Mouse (Mus musculus) gastrocnemius, adult 18-20 months (tissue): ENCODE measurements around the gene Gm20388. TPM values are rescaled to one million over a fixed set of nuclear protein-coding genes. Genes with fewer than 3 reads are reported as not detected.

Source experiments
- DNase-seq: peaks from one replicate; pipeline ENCODE4 v3.0.0; 2021; ENCODE audit warnings: low spot score
- total RNA-seq, 2 experiments: library from RNA; stranded (reverse); gene quantifications; 2 replicates each; pipeline ENCODE4 v1.2.3; 2021

Gene Gm20388
- total RNA-seq, 2 experiments from 2014 or later: 10.5 to 12.3 TPM

DNA sequence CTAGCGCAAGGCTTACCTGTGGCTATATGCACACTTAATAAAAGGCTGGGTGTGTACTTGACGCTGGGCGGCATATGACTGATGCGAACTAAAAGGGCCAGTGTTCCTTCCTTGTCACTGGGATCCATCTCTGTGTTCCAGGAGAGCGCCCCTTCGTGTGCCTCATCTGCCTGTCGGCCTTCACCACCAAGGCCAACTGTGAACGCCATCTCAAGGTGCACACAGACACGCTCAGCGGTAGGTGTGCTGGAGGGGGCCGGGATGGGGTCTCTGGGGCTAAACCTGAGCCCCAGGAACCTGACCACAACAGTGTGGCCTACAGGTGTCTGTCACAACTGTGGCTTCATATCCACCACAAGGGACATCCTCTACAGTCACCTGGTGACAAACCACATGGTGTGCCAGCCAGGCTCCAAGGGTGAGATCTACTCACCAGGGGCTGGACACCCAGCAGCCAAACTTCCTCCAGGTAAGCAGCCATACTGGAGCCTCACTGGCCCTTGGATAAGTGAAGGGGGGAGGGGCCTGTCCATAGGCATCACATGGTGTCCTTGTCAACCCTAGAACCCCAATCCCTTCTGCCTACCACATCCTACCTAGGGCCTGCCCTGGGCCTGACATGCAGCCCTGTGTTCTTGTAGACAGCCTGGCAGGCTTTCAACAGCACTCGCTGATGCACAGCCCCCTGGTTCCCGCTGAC is 2424.3 kb downstream of the Gm20388 start:
- no peak for DNase-seq

DNA sequence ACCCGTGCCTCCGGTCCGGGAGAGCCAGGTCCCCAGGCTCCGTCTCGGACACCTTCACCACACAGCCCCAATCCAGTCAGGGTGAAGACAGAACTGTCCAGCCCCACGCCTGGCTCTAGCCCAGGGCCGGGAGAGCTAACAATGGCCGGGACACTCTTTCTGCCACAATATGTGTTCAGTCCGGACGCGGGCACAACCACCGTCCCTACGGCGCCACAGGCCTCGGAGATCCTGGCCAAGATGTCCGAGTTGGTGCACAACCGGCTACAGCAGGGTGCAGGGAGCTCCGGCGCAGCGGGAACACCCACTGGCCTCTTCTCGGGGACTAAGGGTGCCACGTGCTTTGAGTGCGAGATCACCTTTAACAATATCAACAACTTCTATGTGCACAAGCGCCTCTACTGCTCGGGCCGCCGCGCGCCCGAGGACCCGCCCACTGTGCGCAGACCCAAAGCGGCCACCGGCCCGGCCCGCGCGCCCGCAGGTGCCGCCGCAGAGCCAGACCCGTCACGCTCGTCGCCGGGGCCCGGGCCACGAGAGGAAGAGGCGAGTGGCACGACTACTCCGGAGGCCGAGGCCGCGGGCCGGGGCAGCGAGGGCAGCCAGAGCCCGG is 2425.1 kb downstream of the Gm20388 start:
- DNase-seq: no peak

DNA sequence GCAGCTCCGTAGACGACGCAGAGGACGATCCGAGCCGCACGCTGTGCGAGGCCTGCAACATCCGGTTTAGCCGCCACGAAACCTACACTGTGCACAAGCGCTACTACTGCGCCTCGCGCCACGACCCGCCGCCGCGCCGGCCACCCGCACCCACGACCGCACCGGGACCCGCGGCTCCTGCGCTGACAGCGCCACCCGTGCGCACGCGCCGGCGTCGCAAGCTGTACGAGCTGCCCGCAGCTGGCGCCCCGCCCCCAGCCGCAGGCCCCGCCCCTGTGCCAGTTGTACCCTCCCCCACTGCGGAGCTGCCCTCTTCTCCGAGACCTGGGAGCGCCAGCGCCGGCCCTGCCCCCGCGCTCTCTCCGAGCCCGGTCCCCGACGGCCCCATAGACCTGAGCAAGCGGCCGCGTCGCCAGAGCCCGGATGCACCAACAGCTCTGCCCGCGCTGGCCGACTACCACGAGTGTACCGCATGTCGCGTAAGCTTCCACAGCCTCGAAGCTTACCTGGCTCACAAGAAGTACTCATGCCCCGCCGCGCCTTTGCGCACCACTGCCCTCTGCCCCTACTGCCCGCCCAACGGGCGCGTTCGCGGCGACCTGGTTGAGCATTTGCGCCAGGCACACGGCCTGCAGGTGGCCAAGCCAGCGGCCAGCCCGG is 2425.7 kb downstream of the Gm20388 start:
- DNase-seq: no peak

DNA sequence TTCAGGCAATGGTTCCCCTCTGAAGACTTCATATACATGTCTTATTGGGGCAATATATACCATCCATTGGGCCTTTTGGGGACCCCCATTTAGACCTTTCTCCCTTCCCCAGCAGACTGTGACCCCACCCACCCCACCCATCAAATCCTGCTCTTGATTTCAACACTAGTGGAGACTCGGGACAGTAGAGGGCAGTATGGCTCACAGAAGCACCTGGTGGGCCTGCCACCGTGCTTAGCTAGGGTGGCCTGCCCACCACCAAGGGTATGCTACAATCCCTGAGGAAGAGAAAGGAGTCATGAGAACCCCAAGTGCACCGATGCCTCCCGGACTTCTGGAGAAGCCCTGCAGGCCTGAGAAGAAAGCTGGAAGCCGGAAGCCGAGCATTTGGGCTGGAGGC is 2428.2 kb downstream of the Gm20388 start:
- no peak for DNase-seq

DNA sequence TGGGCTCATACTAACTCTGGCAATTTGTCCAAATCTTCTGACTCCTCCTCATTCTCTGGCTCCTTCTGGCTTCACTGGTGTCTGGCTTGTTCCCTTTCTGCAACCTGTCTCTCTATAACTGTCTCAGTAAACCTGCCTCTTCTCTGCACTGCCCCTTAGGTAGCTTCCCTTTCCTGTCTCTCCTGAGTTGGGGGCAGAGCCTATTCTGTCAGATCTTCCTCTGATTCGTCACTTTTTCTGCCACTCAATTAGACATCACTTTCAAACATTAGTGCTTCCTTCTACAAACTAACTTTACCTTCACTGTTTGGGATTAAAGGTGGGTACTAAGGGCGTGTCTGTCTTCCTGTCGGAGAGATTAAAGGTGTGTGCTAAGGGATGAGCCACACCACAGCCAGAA is 2430.1 kb downstream of the Gm20388 start:
- DNase-seq: no peak

DNA sequence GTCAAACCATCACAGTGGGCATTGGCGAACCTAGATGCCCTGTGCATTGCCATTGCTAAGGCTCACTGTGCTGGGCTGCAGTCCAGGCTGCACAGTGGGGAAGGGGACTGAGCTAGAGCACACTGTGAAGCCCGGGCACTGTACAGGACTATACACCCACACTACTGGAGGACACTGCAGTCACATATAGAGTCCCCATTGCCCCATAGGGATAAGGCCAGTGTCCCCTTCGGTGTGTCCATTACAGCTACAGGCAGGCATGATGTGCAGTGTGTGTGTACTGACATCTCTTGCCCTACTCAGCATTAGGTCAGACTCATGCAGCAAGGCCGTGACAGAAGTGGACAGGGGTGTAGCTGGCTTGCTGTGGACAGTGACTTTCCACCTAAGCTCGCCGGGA is 2431.1 kb downstream of the Gm20388 start:
- DNase-seq: no peak

DNA sequence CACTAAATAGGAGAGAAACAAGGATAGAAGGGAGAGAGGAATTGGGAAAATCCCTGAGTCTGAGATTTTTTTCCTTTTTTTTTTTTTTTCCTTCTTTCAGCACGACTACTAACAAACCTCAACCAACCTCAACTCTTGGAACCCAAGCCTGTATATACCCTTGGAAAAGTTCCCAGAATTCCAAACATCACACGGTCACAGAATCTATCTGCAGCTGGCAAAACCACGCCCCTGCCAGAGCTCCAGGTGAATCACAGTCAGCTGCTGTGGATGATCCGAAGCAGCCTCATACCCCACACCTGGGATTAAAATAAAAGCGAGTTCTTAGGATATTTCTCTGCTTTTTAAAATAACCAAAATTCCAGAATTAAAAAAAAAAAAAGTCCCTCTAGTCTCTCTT is 2431.7 kb downstream of the Gm20388 start:
- DNase-seq: no peak

DNA sequence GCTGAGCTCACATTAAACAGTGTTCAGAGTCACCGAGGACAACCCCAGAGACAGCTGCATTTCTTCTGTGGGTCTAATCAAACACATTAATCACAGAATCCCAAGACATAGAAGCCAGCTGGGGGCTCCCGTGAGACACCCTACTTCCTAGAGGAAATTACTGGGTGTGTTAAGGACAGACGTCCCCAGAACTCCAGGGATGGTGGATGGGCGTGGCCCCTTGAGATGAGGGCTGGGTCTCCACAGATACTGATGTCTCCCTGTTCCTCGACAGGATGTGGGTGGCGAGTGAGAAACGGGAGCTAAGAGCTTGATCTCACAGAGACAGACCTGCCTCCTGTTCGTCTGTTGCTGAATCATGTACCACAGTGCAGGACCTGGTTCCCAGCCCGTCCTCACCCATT is 2432.2 kb downstream of the Gm20388 start:
- no peak for DNase-seq

DNA sequence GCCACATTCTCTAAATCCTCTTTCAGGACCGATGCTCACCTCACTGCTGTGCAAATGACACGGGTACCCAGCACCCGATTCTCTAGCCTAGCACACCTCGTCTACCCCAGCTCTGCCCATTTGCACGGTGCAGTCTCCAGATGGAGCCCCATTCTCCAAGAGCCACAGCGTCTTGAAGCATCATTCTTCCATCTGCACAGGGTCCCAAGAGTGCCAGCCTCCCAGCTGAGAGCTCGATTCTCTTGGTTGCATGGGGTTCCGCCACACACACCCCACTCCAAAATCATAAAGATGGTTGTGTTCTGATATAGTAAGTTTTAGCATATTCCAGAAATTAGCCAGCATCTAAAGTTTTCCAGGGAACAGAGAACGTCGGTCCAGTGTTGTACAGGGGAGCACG is 2432.7 kb downstream of the Gm20388 start:
- no peak for DNase-seq

DNA sequence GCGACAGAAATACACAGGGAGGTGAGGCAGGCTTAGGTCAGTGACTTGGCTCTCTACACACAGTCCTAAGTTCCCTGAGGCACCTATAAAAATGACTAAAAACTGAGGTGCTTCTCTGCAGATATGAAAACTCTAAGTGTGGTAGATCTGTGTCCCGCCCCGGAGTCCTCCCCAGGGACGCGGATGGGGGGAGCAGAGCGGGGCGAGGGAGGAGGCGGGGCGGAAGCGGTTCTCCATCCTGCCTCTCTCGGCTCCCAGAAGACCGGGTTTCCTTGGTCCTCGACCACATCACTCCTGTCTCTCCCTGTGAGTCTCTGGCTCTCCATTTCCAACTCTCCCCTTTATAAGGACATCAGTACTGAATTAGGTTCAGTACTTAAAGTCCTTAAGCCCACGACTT is 2433.1 kb downstream of the Gm20388 start:
- peak; percentile 45 for DNase-seq

DNA sequence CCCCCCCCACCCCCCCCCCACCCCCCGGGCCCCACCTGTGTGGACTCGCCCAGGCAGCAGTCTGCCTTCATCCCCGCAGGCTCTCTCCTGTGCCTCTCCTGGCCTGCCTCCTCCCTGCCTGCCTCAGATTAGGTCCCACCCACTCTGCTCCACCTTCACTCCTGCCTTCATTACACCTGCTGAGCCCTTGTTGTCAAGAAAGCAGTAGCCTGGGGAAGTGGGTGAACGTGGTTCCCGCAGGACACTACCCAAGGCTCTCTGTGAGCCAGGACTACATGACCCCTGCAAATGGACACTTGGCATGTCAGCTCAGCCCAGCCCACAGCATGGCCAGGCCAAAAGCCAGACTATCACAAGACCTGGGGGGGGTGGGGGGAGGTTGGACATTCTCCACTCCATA is 2433.6 kb downstream of the Gm20388 start:
- no peak for DNase-seq

DNA sequence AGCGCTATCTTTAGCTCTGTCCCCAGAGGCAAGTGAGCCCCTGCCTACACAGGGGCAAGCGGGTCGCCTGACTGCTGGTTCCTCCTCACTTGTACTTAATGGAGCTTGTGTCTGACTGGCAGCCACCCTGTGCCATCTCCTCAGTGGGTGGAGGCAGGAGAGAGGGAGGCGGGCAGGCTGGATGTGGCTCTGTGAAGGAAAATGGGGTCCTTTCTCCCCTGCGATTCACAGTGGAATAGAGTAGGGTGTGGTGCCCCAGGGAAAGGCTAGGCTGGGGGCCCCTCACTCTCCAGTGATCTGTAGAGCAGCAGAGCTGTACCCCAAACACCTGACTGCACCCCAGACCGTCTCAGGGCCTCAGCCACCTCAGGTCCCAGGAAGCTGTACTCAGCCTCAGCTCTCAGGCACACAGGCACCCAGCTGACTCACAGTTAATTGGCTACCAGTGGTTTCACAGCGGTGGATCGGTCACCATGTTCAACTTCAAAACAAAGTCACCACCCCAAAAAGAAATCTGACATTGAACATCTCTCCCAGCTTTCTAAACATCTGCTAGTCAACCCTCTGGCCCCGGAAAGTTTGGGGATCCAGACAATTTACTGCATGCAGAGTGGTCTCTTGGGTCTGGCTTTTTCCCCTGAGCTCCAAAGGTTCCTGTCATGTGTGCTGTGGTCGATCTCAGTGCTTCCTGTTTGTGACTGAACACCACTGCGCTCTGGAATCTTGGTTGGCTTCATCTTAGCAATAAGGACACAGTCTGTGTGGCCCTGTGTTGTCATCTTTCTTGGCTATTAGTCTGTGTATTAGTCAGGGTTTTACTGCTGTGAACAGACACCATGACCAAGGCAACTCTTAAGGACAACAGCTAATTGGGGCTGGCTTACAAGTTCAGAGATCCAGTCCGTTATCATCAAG is 2434.8 kb downstream of the Gm20388 start:
- DNase-seq: no peak

DNA sequence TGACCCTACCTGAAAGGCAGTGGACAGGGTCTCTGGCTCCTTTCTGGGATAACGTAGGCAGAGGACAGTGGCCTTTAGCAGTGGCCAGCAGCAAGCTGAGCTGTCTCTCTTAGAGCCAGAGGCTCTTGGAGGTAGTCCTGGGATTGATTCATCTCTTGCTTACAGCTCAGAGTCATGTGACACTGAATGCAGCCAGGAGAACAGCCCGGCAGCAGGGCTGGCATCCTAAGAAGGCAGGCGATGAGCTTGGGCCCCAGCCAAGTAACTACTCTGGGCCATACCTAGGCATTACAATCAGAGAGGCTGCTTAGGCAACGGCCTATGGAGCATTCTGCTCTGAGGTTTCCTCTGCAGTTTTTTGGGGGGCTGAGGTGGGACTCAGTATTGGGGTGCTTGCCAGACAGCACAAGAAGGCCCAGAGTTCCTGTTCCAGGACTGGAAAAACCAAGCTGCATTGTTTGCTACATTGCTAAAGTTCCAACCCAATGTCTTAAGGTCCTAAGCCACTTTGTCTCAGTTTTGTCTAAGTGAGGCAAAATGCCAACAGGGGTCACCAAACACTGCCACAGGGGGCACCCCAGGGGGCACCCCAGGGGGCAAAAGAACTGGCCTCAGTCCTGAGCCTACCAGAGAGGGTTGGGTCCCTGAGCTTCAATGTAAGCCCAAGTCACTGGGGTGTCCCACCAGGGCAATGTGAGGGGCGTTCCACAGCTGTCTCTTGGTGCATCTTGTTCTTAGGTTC is 2437.3 kb downstream of the Gm20388 start:
- peak; percentile 51 for DNase-seq

DNA sequence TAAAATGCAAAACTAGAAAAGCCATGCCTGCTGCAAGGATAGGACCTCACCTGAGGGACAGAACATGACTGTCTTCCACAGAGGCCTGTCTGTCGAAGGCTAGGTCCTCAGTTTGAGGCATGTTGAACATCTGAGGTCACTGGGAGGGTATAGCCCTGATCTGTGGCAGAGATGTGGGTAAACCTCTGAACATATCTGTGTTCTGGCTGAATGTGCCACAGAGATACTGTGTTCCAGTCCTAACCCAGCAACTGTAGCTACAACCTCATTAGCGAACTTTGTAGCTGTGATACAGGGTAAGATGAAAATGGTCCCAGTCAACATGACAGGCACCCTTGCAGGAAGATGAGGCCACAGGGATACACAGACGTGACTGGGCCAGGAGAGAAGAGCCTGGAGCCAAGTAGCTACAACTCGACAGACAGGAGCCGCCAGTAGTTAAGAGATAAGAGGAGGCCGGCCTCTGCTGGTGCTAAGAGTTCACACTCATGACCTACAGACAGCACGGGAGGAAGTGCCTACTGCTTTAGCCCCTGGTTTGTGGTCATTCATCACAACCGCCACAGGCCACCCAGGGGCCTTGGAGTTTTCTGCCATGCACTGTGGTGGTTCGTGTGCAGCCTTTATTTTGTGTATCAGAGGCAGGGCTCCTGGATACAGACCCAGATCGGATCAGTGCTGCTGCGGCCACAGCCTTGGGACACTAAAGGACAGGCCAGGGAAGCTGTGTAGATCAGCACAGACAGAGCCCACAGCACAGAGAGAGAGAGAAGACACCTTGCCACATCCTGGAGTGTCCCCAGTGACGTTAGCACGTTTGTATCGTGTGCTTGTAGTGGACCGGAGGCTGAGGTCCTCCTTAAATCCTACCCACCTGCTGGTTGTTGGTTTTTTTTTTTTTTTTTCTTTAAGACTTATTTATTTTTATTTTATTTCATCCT is 2439.0 kb downstream of the Gm20388 start:
- no peak for DNase-seq

DNA sequence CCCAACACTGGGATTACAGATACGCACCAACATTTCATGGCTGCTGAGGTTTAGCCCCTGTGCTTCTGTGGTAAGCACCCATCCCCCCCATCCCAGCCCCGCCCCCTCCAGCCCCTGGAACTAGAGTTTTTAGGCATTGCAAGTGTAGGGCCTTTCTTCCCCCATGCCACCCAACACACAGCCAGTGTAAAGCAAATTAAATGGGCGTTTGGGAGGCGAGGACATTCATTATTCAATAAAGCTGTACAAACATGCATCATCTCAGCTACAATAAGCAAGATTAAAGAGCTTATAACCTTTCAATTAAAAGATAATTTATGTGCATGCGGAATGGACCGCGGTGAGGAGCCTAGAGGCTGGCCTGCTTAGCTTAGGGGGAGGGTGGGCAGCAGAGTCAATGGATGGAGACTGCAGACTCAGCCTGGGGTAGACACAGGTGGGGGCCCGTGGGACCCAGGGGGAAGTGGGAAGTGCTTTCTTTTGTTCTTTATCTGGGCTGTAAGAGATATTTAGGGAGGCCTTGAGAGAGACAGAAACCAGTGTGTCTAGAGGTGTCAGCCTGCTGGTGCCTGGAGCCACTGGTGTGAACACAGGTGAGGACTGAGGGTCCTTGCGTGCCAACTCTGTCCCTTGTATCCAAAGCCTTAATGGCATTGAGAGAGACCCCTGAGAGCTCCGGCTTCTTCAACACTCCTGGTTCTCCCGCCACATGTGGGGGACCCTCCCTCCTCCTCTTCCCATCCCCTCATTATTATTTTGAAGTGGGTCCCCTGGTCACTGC is 2439.9 kb downstream of the Gm20388 start:
- no peak for DNase-seq

DNA sequence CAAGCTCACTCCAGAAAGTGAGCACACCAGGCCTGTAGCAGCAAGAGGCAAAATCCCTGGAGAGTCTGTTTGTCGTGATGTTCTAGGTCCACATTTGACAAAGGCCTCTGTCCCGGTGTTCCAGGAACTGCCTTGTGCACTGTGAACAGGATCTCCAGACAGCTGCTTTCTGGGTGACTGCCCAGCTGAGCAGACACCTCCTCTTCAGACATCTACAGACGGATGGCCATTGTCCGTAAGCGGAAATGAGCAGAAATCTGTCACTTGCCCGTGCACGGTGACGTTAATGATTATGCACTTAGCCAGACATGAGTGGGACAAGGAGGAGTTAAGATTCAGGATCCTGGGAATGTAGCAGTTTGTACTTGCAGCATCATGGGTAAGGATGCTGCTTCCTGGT is 2443.5 kb downstream of the Gm20388 start:
- DNase-seq: no peak

DNA sequence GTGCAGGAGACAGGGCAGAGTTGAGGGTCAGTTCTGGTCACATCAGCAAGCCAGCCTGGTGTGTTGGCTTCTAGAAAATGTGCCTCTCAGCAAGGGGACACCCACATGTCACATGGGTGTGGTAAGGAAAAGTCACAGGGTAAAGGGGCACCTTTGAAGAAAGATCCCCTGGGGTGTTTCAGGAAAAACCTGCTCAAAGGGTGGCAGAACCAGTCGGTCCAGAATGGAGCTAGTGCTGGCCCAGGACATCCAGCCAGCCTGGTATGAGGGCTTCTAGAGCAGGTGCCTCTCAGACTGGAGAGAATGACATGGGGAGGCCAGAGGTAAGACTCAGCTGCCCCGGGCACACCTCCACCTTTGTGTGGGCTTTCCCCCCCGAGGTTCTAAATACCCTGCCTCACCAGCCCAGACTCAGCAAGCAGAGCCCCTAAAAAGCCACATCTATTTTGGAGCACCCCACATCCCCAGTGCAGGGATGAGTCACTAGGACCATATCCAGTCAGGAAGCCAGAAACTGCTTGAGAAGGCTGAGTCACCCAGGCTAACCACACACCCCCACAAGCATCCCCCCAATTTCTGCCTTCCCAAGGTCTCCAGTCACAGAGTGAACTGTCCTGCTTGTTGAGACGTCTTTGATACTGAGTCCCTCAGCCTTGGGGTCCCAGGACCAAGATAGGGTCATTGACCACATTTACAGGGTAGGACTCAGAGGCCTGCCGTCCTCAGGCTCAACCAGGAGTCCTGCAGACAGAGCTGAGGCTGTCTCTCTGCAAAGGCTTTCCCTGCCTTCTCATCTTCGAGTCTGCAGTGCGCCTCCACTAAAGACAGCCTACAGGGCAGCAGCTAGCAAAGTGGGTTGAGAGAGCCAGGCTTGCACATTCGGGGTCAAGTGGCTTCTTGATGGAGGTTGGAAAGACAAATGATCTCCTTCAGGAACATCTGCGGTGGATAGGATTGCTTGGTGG is 2445.3 kb downstream of the Gm20388 start:
- DNase-seq: no peak

DNA sequence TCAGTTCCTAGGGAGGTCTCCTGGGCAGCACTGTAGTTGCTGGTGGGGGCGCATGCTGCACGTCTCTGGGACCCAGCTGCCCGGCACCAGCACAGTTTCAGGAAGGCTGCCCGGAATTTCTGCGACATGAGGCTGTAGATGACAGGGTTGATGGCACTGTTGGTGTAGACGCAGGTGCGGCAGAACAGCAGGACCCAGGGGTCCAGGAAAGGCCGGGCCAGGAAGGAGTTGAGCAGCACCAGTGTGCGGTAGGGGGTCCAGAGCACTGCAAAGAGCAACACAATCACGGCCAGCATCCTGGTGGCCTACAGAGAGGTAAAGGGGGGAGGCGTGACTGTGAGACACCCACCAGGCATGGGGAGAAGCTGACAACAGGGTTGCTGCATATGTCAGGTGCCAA is 2446.6 kb downstream of the Gm20388 start:
- no peak for DNase-seq
